Mouse (Mus musculus): Measurements from ENCODE around the gene Tmem92.
"Not testable (repeated sequence)": the region's sequence is repeated elsewhere in the genome, so short reads cannot be mapped to it uniquely, and the experiment has no call there.

Gene Tmem92

DNA sequence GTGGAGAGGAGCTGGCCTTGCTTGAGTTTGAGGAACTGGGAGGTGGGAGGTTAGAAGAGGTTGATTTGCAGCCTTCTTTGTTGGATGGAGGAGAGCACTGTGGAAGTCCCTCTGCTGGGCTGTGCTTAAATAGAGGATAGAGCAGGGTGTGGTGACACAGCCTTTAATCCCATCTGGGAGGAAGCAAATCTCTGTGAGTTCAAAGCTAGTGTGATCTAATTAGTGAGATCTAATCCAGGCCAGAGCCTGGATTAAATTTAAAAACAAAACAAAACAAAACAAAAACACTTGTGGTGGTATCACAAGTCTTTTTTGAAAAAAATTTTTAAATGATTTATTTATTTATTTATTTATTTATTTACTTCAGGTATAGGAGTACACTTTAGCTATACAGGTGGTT is at the start of gene Tmem92:
Gene Tmem92 (minus strand): TSS at position 101 of the 400 bp plus-strand sequence.
- no peak for DNase-seq (ENCODE audit: low read depth)

GRCm38 (mm10) chr11:94828966-94829365 is 46.5 kb upstream of the Tmem92 start:
- no peak for DNase-seq (ENCODE audit: low read depth)

- peak; percentile 13 for DNase-seq (ENCODE audit: low read depth)
Observed at GRCm38 (mm10) chr11:94819427-94819826, 36.9 kb upstream of the Tmem92 start.

- DNase-seq (ENCODE audit: low read depth): not testable (repeated sequence)
Observed at GRCm38 (mm10) chr11:94818946-94819345, 36.4 kb upstream of the Tmem92 start.

DNA sequence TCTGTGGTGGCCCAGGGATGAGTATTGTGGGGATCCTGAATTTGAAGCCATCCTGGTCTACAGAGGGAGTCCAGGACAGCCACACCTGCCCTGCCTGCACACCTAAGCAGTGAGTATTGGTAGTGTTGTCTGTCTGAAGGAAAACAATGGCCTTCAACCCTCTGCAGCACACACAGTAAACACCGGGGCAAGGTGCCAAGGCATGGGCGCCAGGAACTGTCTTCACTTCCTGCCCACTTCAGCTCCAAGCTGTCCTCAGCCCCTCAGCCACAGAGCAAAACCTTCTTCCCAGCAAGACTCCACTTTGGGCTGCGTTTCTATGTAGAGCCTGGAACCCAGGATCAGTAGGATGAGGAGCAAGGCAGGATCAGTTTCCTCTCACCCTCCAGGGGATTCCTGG is 29.0 kb upstream of the Tmem92 start:
- DNase-seq (ENCODE audit: low read depth): not testable (repeated sequence)

GRCm38 (mm10) chr11:94791700-94792099 is 9.2 kb upstream of the Tmem92 start:
- DNase-seq (ENCODE audit: low read depth): no peak

GRCm38 (mm10) chr11:94785247-94785646 is 2.7 kb upstream of the Tmem92 start:
- no peak for DNase-seq (ENCODE audit: low read depth)

DNA sequence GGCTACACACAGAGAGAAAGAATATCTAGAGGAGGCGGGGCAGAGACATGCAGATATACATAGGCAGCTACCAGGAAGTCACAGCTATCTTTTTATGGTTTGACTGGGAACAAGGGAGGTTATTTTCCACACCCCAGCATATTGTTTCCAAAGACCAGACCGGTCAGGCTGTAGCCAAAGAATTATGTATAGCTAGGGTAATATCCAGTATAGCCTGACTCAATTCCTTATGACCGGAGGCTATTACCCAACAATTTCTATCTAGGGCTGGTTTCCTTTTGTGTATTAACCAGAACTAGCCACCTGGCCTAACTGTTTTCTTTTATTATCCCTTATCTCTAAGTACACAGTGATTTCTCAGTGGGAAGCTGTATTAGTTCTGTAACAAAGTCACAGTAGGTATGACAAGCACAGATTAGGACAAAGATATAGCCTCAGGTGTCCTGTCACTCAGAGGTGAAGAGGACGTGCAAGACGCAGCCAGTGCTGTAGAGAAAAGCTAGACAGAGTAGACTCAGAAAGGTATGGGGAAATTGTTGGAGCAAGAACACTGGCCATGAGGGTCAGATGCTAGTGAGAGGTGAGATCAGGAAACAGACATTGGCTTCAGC is 7.5 kb downstream of the Tmem92 start:
- no peak for DNase-seq (ENCODE audit: low read depth)

- no peak for DNase-seq (ENCODE audit: low read depth)
Observed at GRCm38 (mm10) chr11:94773851-94774250, 8.7 kb downstream of the Tmem92 start.

GRCm38 (mm10) chr11:94772363-94773055 is 10.0 kb downstream of the Tmem92 start:
- DNase-seq (ENCODE audit: low read depth): no peak

DNA sequence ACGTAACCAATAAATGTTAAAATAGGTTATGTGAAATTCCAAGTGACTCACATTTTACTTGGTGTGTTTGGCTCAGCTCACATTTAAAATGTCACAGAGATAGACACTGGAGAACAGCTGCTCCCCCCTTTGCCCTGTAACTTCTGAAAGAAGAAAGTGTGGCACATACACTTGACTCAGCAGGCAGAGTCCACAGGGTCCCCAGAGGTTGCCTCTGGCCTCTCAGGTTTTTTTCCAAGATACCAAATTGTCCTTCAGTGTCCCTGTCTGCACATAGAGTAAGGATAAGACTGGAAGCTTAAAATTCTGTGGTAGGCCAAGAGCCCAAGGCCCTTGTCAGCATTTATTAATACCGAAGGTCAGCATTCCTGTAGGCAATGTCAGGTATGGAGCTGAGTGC is 15.3 kb downstream of the Tmem92 start:
- no peak for DNase-seq (ENCODE audit: low read depth)

GRCm38 (mm10) chr11:94762775-94763174 is 19.7 kb downstream of the Tmem92 start:
- DNase-seq (ENCODE audit: low read depth): no peak

GRCm38 (mm10) chr11:94762281-94762680 is 20.2 kb downstream of the Tmem92 start:
- no peak for DNase-seq (ENCODE audit: low read depth)

DNA sequence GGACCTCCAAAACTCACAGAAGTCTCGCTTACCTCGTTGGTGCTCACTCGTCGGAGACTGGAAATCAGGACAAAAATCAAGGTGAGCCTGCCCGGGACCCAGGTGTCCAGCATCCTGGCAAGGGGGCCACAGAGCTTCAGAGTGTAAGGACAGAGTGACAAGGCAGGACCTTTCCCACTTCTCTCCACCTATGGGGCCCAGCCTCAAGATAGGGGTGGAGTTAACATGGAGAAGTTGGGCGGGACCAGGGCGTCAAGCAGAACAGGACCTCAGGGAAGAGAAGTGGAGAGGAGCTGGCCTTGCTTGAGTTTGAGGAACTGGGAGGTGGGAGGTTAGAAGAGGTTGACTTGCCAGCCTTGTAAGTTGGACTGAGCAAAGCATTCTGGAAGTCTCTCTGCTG is 21.7 kb downstream of the Tmem92 start:
- no peak for DNase-seq (ENCODE audit: low read depth)

DNA sequence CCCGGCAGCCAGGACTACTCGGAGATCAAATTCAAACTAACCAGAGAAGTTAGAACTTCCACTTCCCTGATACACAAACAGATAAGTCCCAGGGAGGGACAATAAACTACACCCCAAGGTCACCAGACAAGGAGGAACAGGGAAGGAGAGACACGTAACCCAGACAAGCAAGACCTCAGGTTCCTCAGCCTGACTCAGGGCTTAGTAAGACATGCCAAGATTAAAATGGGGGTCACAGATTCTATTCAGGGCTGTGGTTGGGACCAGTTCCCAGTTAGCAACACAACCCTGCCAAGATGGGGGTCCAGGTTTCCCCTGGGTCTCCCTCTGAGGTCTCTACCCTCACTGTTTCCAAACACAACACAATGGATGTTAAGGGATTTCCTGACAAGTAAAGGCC is 22.1 kb downstream of the Tmem92 start:
- DNase-seq (ENCODE audit: low read depth): no peak

DNA sequence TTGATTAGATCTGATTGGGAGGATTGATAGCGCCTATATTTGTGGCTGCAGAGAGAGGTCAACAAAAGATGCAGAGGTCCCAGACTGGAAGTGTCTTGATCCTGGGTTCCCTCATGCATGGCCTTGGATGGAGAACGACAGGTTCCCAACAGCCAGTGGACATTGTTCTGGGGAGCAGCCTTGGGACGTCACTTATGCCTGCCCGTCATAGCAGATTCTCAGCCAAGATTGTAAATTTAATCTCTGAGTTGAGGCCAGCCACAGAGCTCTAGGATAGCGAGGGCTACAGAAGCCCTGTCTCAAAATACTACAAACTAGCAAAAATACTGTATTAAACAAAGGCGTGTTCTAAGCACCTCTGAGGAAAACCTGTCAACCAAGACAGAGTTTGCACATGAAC is 22.6 kb downstream of the Tmem92 start:
- no peak for DNase-seq (ENCODE audit: low read depth)

GRCm38 (mm10) chr11:94752946-94753713 is 29.4 kb downstream of the Tmem92 start:
- no peak for DNase-seq (ENCODE audit: low read depth)

GRCm38 (mm10) chr11:94741732-94742272 is 40.7 kb downstream of the Tmem92 start, which contains the start of gene Cdc34b:
TSS of gene Cdc34b (plus strand) at chr11:94741782.
- DNase-seq (ENCODE audit: low read depth): no peak

GRCm38 (mm10) chr11:94735746-94736145 is 46.8 kb downstream of the Tmem92 start:
- no peak for DNase-seq (ENCODE audit: low read depth)

DNA sequence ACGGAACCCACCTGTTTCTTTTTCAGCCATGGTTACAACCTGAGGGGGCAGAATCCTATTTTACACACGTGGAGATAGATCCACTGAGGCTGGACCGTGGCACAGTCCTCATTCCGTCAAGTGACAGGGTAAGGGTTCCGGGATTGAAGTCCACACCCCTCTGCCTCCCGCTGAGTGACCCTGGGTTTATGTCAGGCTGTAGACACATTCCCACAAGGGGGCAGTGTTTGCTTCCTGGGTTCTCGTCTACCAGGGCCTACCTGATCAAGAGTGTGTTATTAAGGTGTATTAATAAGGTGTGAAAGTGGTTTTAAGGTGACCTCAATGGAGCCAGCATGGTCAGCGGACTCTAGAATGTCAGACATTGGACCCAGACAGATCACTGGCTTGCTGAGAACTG is 49.7 kb downstream of the Tmem92 start:
- DNase-seq (ENCODE audit: low read depth): peak; percentile 46

DNA sequence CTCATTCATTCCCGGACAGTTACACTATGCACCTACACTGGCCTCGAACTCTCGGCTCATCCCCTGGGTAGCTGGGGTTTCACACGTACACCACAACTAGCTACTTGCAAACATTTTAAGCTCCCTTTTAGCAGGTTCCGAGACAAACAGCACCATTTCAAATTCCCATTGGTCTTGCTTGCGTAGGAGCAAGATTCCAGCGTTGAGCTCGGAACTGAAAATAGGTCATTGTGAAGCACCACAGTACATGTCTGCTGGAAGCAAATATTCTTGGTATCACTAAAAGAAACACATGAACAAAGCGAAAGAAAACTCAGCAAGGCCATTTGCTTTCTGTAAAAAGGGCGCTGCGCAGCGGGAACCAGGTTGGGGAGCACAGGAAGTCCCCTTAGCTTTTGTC is 51.3 kb downstream of the Tmem92 start:
- no peak for DNase-seq (ENCODE audit: low read depth)

- DNase-seq (ENCODE audit: low read depth): peak; percentile 60
Observed at GRCm38 (mm10) chr11:94730261-94730660, 52.2 kb downstream of the Tmem92 start.

DNA sequence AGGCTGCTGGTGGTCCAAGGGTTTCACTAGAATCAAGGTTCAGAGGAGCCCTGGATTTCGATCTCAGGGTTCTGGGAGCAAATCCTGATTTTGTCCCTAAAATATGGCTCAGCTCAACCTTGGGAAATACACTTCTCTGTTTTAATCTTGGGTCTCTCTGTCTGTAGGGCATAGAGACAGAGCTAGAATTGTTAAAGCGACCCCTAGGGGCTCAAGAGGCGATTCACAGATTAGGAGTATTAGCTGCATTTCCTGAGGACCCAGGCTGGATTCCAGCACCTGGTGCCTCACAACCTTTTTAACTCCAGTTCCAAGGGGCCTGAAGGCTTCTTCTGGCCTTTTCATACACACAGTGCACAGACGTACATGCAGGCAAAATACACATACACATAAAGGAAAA is 52.9 kb downstream of the Tmem92 start:
- DNase-seq (ENCODE audit: low read depth): no peak

Data from c-Kit-positive CD71-negative TER-119-negative erythroid progenitor cells, embryonic 14.5 days (primary cell).